Mouse (Mus musculus): ENCODE results near the gene Pitpnc1. TPM values are rescaled to one million over a fixed set of nuclear protein-coding genes. Genes with fewer than 3 reads are reported as not detected.
A peak's percentile ranks its signal among the peaks of the same experiment; 100 is the strongest.

Gene Pitpnc1
- total RNA-seq, 2 experiments from 2014 or later: 54.3 to 60.0 TPM

GRCm38 (mm10) chr11:107310338-107311121 is 160.0 kb downstream of the Pitpnc1 start:
- DNase-seq (ENCODE audit: low spot score in 2 of 2): no peak
- Histone ChIP-seq H3K4me3 (no peak overlapping the region), H3K27ac (peak overlapping the region; percentile 15; the same call in 1 of the 2 replicates)
- no peak for TF ChIP-seq CTCF (conservative IDR thresholded peaks at IDR 0.05)

- peak overlapping the region; percentile 46 for H3K27ac ChIP-seq
- no peak overlapping the region for H3K4me3 ChIP-seq
- no peak for DNase-seq (ENCODE audit: low spot score in 2 of 2)
- TF ChIP-seq CTCF (conservative IDR thresholded peaks at IDR 0.05): no peak
Measured at GRCm38 (mm10) chr11:107306170-107306569, 164.3 kb downstream of the Pitpnc1 start.

GRCm38 (mm10) chr11:107302141-107302540 is 168.4 kb downstream of the Pitpnc1 start:
- TF ChIP-seq CTCF (conservative IDR thresholded peaks at IDR 0.05): no peak
- H3K27ac ChIP-seq: no peak overlapping the region
- DNase-seq (ENCODE audit: low spot score in 2 of 2): no peak
- H3K4me3 ChIP-seq: no peak overlapping the region

GRCm38 (mm10) chr11:107300235-107300634 is 170.3 kb downstream of the Pitpnc1 start:
- Histone ChIP-seq H3K4me3 (no peak overlapping the region), H3K27ac (no peak overlapping the region)
- DNase-seq (ENCODE audit: low spot score in 2 of 2): no peak
- peak; percentile 62 for TF ChIP-seq CTCF (conservative IDR thresholded peaks at IDR 0.05)

- no peak for TF ChIP-seq CTCF (conservative IDR thresholded peaks at IDR 0.05)
- Histone ChIP-seq H3K27ac (no peak overlapping the region), H3K4me3 (no peak overlapping the region)
- DNase-seq (ENCODE audit: low spot score in 2 of 2): no peak
Measured at GRCm38 (mm10) chr11:107299511-107300120, 170.9 kb downstream of the Pitpnc1 start.

- DNase-seq (ENCODE audit: low spot score in 2 of 2): no peak
- H3K27ac ChIP-seq: no peak overlapping the region
- H3K4me3 ChIP-seq: no peak overlapping the region
- no peak for TF ChIP-seq CTCF (conservative IDR thresholded peaks at IDR 0.05)
Measured at GRCm38 (mm10) chr11:107296176-107296575, 174.3 kb downstream of the Pitpnc1 start.

GRCm38 (mm10) chr11:107292036-107292435 is 178.5 kb downstream of the Pitpnc1 start:
- no peak overlapping the region for H3K4me3 ChIP-seq
- TF ChIP-seq CTCF (conservative IDR thresholded peaks at IDR 0.05): no peak
- no peak for DNase-seq (ENCODE audit: low spot score in 2 of 2)
- H3K27ac ChIP-seq: no peak overlapping the region

- Histone ChIP-seq H3K27ac (no peak overlapping the region), H3K4me3 (no peak overlapping the region)
- no peak for DNase-seq (ENCODE audit: low spot score in 2 of 2)
- no peak for TF ChIP-seq CTCF (conservative IDR thresholded peaks at IDR 0.05)
Measured at GRCm38 (mm10) chr11:107288186-107288563, 182.3 kb downstream of the Pitpnc1 start.

- TF ChIP-seq CTCF (conservative IDR thresholded peaks at IDR 0.05): peak; percentile 35
- Histone ChIP-seq H3K4me3 (no peak overlapping the region), H3K27ac (no peak overlapping the region)
- no peak for DNase-seq (ENCODE audit: low spot score in 2 of 2)
Measured at GRCm38 (mm10) chr11:107287215-107288185, 183.0 kb downstream of the Pitpnc1 start.

- H3K27ac ChIP-seq: peak overlapping the region; percentile 21; the same call in 1 of the 2 replicates
- DNase-seq (ENCODE audit: low spot score in 2 of 2): no peak
Measured at GRCm38 (mm10) chr11:107285731-107286130, 184.8 kb downstream of the Pitpnc1 start.

GRCm38 (mm10) chr11:107283632-107284031 is 186.9 kb downstream of the Pitpnc1 start:
- TF ChIP-seq CTCF (conservative IDR thresholded peaks at IDR 0.05): no peak
- Histone ChIP-seq H3K4me3 (no peak overlapping the region), H3K27ac (no peak overlapping the region)
- DNase-seq (ENCODE audit: low spot score in 2 of 2): peak in 1 of 2 experiments; percentile 21

More at GRCm38 (mm10) chr11:107285731-107286130, 184.8 kb downstream of the Pitpnc1 start:
- H3K4me3 ChIP-seq: no peak overlapping the region
- no peak for TF ChIP-seq CTCF (conservative IDR thresholded peaks at IDR 0.05)

GRCm38 (mm10) chr11:107282481-107282880 is 188.0 kb downstream of the Pitpnc1 start:
- TF ChIP-seq CTCF (conservative IDR thresholded peaks at IDR 0.05): no peak
- DNase-seq (ENCODE audit: low spot score in 2 of 2): no peak
- no peak overlapping the region for H3K4me3 ChIP-seq
- no peak overlapping the region for H3K27ac ChIP-seq

GRCm38 (mm10) chr11:107279258-107279657 is 191.2 kb downstream of the Pitpnc1 start:
- Histone ChIP-seq H3K27ac (no peak overlapping the region), H3K4me3 (no peak overlapping the region)
- no peak for DNase-seq (ENCODE audit: low spot score in 2 of 2)
- TF ChIP-seq CTCF (conservative IDR thresholded peaks at IDR 0.05): no peak

Data from layer of hippocampus, adult 2 months (tissue).